Mouse (Mus musculus) spleen, postnatal 14 days (tissue): ENCODE measurements around the gene Zc3h14.

ENCODE experiments used
- DNase-seq, 2 experiments: peaks; one replicate each; pipeline ENCODE4 v3.0.0; 2021 to 2022; ENCODE audit warnings: low spot score in 2 of 2

The Zc3h14 gene

GRCm38 (mm10) chr12:98746746-98747379 is at the start of gene Zc3h14:
Zc3h14 (plus strand) TSS chr12:98746964.
- DNase-seq = peak; percentile 89 to 93

DNA sequence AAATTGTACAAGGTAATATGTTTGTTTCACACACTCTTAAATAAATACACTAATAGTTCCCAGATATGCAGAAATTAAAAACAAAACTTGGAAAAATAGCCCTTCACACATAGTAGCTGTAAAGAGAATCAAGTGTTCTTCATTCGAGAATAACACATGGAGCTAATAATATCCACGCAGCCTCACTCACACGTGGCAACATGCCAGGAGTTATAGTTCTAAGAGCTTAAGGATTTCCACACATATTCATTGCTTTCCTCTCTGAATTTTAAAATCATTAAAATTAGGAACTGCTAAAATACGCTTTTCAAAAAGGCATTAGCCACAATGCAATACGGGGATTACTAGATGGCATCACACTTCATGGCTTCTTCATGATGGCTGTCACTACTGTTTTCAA is 49.6 kb upstream of the Zc3h14 start:
- no peak for DNase-seq

- no peak for DNase-seq
Observed at GRCm38 (mm10) chr12:98701564-98701963, 45.2 kb upstream of the Zc3h14 start.

DNA sequence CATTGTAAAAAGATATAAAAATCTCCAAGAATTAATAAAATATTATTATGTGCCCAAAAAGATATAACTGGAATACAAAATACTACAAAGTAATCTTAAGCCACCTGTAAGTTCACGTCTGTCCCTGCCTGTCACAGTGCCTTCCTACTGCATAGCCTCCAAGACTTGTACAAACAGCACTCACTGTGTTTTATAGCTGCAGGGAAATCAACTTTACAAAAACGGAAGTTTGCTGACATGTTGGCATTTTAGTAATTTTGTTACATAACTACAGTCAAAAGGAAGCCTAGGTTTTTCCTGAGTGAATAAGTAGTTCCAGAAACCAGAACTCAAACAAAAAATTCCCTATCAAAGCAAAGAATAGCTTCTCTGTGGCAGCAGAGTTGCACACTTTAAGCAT is 43.2 kb upstream of the Zc3h14 start:
- DNase-seq = no peak

DNA sequence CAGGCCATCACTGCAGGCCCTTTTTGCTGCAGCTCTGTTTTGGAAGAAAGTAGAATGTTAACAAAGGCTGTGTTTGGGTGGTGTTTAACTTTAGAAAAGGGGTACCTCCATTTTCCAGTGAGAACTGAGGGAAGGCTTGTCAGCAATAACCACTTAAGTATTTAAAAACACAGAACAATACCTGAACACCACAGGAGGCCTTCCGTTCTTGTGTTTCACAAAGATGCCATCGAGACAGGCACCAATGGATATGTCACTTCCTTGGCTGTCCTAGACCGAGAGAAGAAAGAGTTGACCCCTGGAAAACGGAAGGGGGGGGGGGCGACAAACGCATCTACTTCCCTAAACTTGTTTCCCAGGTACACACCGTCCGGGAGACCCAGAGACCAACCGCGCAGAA is 42.8 kb upstream of the Zc3h14 start:
- no peak for DNase-seq

DNA sequence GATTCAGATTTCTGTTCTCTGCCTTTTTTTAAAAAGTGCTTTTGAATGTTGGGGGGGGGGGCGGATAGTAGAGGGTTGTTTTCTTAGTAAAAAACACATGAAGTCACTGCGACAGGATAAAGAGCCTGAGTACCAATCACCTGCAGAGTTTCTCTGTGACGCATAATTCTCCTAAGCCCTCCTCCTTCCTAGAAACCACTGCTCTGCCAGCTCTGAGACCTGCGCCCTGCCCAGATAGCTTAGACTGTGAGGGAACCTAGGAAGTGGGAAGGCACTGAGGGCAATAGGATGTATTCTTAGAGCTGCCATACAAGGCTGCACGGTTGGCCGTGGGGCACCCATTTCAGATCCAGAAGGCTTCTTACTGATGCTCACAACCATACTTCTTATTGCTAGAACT is 33.9 kb upstream of the Zc3h14 start:
- no peak for DNase-seq

- no peak for DNase-seq
Observed at GRCm38 (mm10) chr12:98713621-98714103, 33.1 kb upstream of the Zc3h14 start.

- DNase-seq = no peak
Observed at GRCm38 (mm10) chr12:98714757-98715156, 32.0 kb upstream of the Zc3h14 start.

DNA sequence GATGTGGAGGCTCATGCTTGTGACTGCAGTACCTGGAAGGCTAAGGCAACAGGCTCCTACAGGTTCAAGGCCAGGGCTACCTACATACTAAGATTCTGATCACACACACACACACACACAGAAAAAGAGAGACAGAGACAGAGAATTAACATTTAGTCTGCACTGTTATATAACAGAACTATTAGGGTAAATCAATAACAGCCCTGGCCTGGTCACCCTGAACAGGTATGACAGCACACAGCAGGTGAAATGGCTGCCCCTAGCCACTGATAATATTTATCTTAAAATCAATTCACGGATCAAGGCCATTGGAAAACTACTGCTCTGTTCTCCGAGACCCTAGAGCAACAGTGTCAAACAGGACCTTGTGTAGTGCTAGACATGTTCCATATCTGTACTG is 30.6 kb upstream of the Zc3h14 start:
- DNase-seq = no peak

DNA sequence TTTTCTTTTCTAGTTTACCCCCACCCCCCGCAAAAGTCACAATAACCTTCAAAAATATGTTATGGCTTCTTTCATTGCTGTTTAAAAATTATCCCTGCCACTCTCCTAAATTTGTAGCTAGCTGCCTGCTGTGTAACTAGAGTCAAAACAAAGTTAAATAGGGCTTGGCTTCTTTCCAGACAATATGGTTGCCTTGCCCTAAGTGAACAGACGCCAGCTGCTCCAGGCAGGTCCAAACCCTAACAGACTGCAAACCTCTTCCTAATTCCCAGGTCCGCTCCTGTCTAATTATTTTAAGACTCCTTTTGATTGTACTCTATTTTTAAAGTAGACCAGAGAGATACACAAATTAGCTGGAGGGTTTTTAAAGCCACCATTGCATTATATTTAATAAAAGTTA is 26.1 kb upstream of the Zc3h14 start:
- DNase-seq = no peak

DNA sequence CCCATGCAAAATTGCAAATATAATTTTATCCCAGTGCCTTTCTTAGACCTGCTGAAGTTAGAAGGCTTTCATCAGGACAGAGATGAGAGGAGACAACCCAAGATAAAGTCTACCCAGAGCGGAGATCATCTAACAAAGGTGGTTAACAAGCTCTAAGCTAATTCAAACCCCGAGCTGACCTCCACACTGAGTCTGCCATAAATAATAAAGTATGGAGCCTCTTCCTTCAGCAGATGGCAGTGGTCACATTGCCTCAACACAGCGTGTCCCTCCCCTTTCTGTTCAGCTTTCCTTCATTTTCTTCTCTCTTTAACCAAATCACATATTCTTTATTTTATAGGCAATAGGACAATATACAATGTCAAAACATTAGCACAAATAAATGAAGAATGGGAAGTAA is 25.7 kb upstream of the Zc3h14 start:
- DNase-seq = no peak

DNA sequence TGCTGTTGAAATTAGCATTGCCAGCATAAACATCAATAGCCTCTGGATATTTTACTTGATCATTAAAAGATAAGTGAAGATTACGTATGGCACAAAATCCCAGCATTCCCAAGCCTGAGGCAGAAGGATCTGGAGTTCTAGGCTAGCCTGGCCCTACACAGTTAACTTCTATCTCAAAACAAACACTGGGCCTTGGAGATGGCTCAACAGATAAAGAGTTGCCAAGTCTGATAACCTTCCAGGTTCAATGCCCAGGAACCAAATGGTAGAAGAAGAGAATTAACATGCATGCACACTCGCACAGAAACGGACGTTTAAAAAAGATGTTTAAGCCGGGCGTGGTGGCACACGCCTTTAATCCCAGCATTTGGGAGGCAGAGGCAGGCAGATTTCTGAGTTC is 22.5 kb upstream of the Zc3h14 start:
- no peak for DNase-seq

DNA sequence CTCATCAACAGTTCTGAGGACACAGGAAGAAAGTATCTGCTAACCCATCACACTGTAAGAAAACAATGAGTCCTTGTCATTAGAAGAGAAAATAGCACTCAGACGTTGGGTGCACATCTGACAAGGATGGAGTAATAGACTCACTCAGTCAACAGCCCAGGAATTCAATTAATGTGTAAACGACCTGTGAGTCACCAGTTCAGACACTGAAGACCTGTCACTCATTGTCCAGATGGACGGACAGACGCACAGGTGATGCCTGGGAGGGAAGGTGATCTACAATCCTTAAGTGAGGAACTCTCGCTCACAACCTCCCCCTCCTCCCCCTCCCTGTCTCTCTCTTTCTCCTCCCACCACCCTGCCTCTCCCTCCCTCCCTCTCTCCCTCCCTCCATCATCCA is 21.8 kb upstream of the Zc3h14 start:
- DNase-seq = no peak

DNA sequence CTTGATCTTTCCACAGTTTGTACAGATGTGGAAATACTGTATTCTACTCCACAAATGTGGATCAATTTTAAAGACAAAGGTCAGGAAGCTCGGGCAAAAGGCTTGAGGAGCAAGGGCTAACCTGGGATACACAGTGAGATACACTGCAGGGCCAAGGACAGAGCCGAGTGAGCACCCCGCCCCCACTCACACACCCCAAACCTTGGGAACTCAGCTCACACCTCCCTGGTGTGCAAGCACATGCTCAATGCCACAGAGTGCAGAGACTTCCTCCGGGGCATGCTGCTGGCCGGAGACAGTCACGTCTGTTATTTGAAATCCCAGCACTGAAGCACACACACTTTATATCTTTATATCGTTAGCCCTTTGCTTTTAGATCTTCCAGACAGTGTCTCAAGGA is 20.7 kb upstream of the Zc3h14 start:
- DNase-seq = no peak

DNA sequence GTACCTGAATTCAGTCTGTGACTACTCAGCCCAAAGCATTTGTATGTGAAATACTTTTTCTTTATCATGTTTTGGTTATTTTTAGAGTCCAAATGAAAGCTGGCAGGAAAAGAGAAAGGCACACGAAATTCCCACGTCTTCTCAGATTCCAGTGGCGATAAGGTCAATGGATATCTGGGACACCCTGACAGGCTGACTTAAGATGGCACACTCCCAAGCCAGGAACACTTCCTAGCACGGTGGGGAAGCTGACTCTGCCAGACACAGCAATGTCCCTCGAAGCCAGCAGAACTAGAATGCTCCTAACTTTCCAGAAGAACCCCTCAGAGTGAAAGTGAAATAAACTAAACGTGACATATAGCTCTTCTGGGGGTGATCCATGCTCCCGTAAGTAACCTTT is 19.6 kb upstream of the Zc3h14 start:
- no peak for DNase-seq

- no peak for DNase-seq
Observed at GRCm38 (mm10) chr12:98730682-98731081, 16.1 kb upstream of the Zc3h14 start.

DNA sequence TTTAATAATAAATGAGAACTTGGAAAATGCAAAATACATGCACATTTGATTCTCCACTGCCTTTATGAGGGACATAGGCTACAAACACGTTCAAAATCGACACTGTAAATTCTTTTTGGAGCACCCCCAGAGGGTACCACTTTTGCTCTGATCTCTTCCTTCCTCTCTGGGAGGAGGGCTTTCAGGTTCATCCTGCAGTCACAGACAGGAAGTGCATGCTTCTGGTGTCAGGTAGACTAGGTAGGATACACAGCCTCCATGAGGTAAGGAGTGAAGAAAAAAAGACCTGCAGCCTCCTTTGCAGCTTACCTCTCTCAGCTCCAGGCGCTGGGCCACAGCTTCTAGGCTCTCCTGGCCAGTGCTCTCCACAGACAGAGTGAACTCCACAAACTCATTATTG is 13.6 kb upstream of the Zc3h14 start:
- DNase-seq = no peak

- no peak for DNase-seq
Observed at GRCm38 (mm10) chr12:98733776-98734175, 13.0 kb upstream of the Zc3h14 start.

DNA sequence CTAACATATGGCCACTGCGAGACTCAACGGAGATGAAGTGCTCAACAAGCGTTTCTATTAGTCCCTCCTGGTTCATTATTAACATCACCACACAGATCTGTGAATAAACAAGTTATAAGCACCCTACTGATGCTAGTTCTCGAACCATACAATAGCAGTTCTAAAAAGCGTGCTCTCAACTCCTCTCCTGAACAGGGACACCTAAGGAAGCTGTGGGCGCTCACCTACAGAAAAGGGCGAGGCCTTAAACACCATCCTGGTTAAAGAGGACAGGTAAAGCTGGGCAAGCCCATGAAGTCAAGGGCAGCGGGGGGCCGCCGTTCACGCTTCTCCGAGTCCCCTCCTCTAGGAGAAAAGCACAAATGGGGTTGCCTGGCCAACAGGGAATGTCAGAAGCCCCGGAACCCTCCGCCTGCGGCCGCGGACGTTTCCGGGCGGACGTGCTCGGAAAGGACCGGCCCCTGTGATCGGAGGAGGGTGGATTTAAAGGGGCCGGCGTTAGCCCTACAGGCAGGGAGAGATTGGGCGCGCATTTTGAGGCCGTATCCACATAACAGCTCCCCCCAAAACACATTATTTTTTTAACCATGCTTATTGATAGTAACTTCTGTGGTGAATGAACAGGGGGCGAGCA is 12.4 kb upstream of the Zc3h14 start:
- peak; percentile 60 to 72 for DNase-seq

DNA sequence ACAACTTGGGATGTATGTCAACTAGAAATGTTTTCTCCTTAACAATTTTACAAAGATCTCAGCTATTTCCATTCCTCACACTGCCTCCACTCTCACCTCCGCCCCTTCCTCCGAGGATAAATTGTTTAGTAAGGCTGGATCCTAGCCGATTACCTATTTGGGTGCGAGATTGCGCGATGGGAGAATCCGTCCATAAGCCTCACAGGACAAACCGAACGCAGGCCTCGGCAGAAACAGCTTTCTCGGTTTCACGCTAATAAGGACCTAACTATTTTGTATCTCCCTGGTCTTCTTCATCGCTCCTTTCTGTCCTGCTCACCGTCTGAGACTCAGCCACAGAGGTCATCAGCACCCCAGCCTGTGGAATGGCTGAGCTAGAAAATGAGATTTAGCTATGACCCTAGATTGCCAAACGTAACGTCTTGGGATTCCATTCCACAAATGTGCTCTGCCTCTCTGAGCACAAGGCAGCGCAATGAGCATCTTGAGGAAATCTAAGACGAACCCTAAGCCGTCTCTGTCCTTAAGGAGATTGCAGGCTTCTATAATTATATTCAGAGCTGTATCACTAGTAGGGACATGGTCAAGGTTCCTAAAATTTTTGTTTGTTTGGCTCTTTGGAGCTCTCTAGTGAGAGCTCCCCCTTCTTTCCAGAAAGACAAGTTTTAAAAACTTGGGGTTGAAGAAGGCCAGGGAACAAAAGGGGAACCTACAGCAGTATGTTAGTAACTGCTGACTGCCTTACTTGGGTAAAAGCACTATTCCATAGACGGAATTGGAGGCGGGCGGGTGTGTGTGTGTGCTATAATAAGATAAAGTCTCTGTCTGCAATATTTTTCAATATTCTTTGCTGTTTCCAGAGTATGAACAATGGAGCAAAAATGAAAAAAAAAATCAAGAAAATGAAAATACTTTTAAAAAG is 11.6 kb upstream of the Zc3h14 start:
- DNase-seq = no peak

GRCm38 (mm10) chr12:98736951-98737800 is 9.6 kb upstream of the Zc3h14 start, which contains the start of gene Ptpn21:
Ptpn21 (minus strand) TSS chr12:98737405.
- no peak for DNase-seq
